Mouse (Mus musculus): ENCODE results near the gene Srp54a. TPM values are rescaled to one million over a fixed set of nuclear protein-coding genes. Genes with fewer than 3 reads are reported as not detected.
"Not testable (repeated sequence)": the region's sequence is repeated elsewhere in the genome, so short reads cannot be mapped to it uniquely, and the experiment has no call there.

Srp54a gene
- polyA plus RNA-seq, 1 experiment from 2014 or later, result 150 TPM

GRCm38 (mm10) chr12:55155449-55155783 lies 75.4 kb downstream of the Srp54a start:
- peak; percentile 41; the same call in 1 of the 2 replicates for ATAC-seq (replicated peaks; ENCODE audit: low FRiP score, low TSS enrichment, low read depth)
- H3K27me3 ChIP-seq (replicated peaks; ENCODE audit: control insufficient read depth, insufficient read depth, low read length); H3K9me3 ChIP-seq (ENCODE audit: control insufficient read depth, low read length); H3K4me1 ChIP-seq (replicated peaks; ENCODE audit: control insufficient read depth, insufficient read depth, low read length); H3K4me2 ChIP-seq (ENCODE audit: low read length); H3K36me3 ChIP-seq (ENCODE audit: control insufficient read depth, insufficient read depth, low read length); H3K27ac ChIP-seq (ENCODE audit: low read depth); H3K9ac ChIP-seq (ENCODE audit: low read length); DNase-seq (ENCODE audit: low spot score): not testable (repeated sequence)
- 0% methylated on average over 8 of the region's 24 CpGs for WGBS
- H3K4me3 ChIP-seq (ENCODE audit: low read depth, low read length), result 0 out of 2 replicates have a peak overlapping the region, but pooled peaks have one; percentile 11

Other genes with a start within 250 kb of the Srp54a start
- gene Cfl2, start 217.4 kb upstream of the Srp54a start, polyA plus RNA-seq (2014; fragmentation: Nextera tagmentation; extraction: Ambion mirVana), result 205 and 231 TPM in 2 replicates
- gene Gm20403, start 93.7 kb upstream of the Srp54a start, polyA plus RNA-seq (2014; fragmentation: Nextera tagmentation; extraction: Ambion mirVana), result not detected in 2 replicates
- 26.5 and 28.9 TPM in 2 replicates for gene Baz1a, start 65.9 kb upstream of the Srp54a start, polyA plus RNA-seq (2014; fragmentation: Nextera tagmentation; extraction: Ambion mirVana)
- gene 2700097O09Rik, start 152 bp upstream of the Srp54a start, polyA plus RNA-seq (2014; fragmentation: Nextera tagmentation; extraction: Ambion mirVana), result 29.0 and 33.1 TPM in 2 replicates
- gene Fam177a, start 44.2 kb downstream of the Srp54a start, polyA plus RNA-seq (2014; fragmentation: Nextera tagmentation; extraction: Ambion mirVana), result 19.2 and 19.3 TPM in 2 replicates
- 51.8 and 58.2 TPM in 2 replicates for gene Srp54b, start 74.8 kb downstream of the Srp54a start, polyA plus RNA-seq (2014; fragmentation: Nextera tagmentation; extraction: Ambion mirVana)
- gene 1700047I17Rik2, start 119.3 kb downstream of the Srp54a start, polyA plus RNA-seq (2014; fragmentation: Nextera tagmentation; extraction: Ambion mirVana), result 0.77 TPM in 1 of 2 replicates, not detected in the other
- 68.2 and 68.3 TPM in 2 replicates for gene Srp54c, start 149.9 kb downstream of the Srp54a start, polyA plus RNA-seq (2014; fragmentation: Nextera tagmentation; extraction: Ambion mirVana)
- gene 1110008L16Rik, start 219.3 kb downstream of the Srp54a start, polyA plus RNA-seq (2014; fragmentation: Nextera tagmentation; extraction: Ambion mirVana), result 23.0 and 25.9 TPM in 2 replicates
- gene Ppp2r3c, start 222.7 kb downstream of the Srp54a start, polyA plus RNA-seq (2014; fragmentation: Nextera tagmentation; extraction: Ambion mirVana), result 15.6 and 16.2 TPM in 2 replicates